Mouse (Mus musculus) neural tube, embryonic 15.5 days (tissue): ENCODE results near the gene Prss8. TPM values are rescaled to one million over a fixed set of nuclear protein-coding genes. Genes with fewer than 3 reads are reported as not detected.
A peak's percentile ranks its signal among the peaks of the same experiment; 100 is the strongest.

Experiments
- ATAC-seq: fragments of 200-750 bp; cut with Nextera tagmentation; 2 replicates; pipeline ENCODE4 v1.8.0; 2017; ENCODE audit warnings: mild to moderate bottlenecking, moderate TSS enrichment, moderate library complexity; ENCODE audit not compliant: low FRiP score
- H3K27ac ChIP-seq: fragments of 300-500 bp; sonication (generic); replicated peaks from 2 replicates; pipeline ENCODE4 v1.5.1; 2015; ENCODE audit warnings: mild to moderate bottlenecking, inconsistent platforms
- H3K27me3 ChIP-seq: fragments of 300-500 bp; sonication (generic); replicated peaks from 2 replicates; pipeline ENCODE4 v1.6.1; 2015; ENCODE audit warnings: inconsistent platforms
- H3K36me3 ChIP-seq: fragments of 300-500 bp; sonication (generic); 2 replicates; pipeline ENCODE4 v1.6.1; 2015; ENCODE audit warnings: inconsistent platforms
- H3K4me1 ChIP-seq: fragments of 300-500 bp; sonication (generic); 2 replicates; pipeline ENCODE4 v1.6.1; 2015; ENCODE audit warnings: inconsistent platforms
- H3K4me2 ChIP-seq: fragments of 300-500 bp; sonication (generic); 2 replicates; pipeline ENCODE4 v1.6.1; 2015; ENCODE audit warnings: inconsistent platforms, mild to moderate bottlenecking, moderate library complexity
- H3K4me3 ChIP-seq: fragments of 300-500 bp; sonication (generic); replicated peaks from 2 replicates; pipeline ENCODE4 v1.5.1; 2015; ENCODE audit warnings: mild to moderate bottlenecking, inconsistent platforms
- H3K9ac ChIP-seq: fragments of 300-500 bp; sonication (generic); replicated peaks from 2 replicates; pipeline ENCODE4 v1.6.1; 2015; ENCODE audit warnings: mild to moderate bottlenecking, inconsistent platforms
- H3K9me3 ChIP-seq: fragments of 300-500 bp; sonication (generic); replicated peaks from 2 replicates; pipeline ENCODE4 v1.6.1; 2016; ENCODE audit warnings: inconsistent platforms
- WGBS: fragments of 180-500 bp; shearing (Covaris S2); methylation state at CpG from one replicate; pipeline ENCODE4 v1.1.7; 2015; ENCODE audit warnings: mixed read lengths; 5-methylcytosine and 5-hydroxymethylcytosine counted together
- polyA plus RNA-seq: library from polyadenylated mRNA; unstranded; fragments of >200 nt; fragmentation: Nextera tagmentation; extraction: Ambion mirVana; gene quantifications from 2 replicates; pipeline ENCODE4 v1.2.1, GENCODE M21; 2015

Gene Prss8
- polyA plus RNA-seq = 0.40 and 5.1 TPM in 2 replicates

- H3K36me3 ChIP-seq = peaks cover 20% of the 10 kb centered on the region
- H3K27me3 ChIP-seq = peaks cover 32% of the 10 kb centered on the region
- H3K9ac ChIP-seq = no peak within 1 kb of the TSS; the same call in 1 of the 2 replicates
- H3K4me2 ChIP-seq = peak within 1 kb of the TSS; percentile 30
- 0 out of 2 replicates have a peak within 1 kb of the TSS, but pooled peaks have one; percentile 8 for H3K4me3 ChIP-seq
- H3K27ac ChIP-seq = no peak within 1 kb of the TSS
- no peak for ATAC-seq
- peaks cover 20% of the 10 kb centered on the region for H3K4me1 ChIP-seq
- WGBS = 10% methylated on average over 6 of the region's 6 CpGs
- no peaks in the 10 kb centered on the region for H3K9me3 ChIP-seq
Observed at GRCm38 (mm10) chr7:127929923-127930322, at the start of gene Prss8. Prss8 (minus strand) TSS chr7:127930104.

DNA sequence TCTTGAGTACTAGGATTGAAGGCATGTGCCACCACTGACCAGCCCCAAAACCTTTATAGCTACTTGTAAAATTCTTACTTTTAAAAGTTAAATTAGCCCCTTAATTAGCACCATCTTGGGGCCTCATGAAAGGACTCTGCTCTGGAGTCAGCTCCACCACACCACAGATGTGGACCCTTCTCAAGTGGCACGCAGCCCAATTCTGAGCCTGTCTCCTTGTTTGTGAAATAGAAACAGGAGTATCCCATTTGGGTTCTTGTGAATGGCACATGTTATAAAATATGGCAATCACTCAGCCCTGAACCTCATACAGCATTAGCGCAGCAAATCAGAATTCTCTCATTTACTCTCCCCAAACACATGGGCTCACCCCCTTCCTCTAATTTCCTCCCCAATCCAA is 49.0 kb upstream of the Prss8 start:
- H3K36me3 ChIP-seq = peaks cover 89% of the 10 kb centered on the region
- H3K27ac ChIP-seq = no peak overlapping the region
- H3K4me3 ChIP-seq = no peak overlapping the region
- H3K4me2 ChIP-seq = no peak overlapping the region
- H3K4me1 ChIP-seq = 0 out of 2 replicates have a peak, but pooled peaks cover 6% of the 10 kb centered on the region
- H3K9ac ChIP-seq = no peak overlapping the region
- H3K9me3 ChIP-seq = no peaks in the 10 kb centered on the region
- H3K27me3 ChIP-seq = no peaks in the 10 kb centered on the region
- no peak for ATAC-seq
- WGBS = 98% methylated on average over 2 of the region's 2 CpGs

DNA sequence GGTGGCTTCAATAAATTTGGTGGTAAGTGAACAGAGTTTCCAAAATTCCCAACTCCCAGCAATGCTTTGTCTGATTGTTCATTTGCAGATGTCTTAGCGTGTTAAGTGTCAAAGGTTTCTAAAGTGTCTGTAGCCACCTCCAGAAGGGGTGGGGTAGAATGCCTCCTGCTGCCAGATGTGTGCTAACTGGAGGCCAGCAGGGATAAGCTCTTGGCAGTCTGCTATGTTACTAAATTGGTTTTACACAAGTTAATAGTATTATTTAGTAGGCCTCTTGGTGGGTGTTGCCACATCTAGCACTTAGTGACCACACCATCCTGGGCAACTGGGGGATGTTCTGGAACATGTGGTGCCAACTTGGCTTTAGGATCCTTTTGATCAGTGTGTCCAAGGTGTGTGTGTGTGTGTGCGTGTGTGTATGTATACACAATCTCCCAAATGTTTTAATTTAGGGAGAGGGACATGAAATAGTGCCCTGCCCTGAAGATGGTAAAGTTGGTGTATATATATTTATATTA is 44.6 kb upstream of the Prss8 start:
- H3K4me3 ChIP-seq = no peak overlapping the region
- H3K27ac ChIP-seq = no peak overlapping the region
- no peak overlapping the region for H3K4me2 ChIP-seq
- peaks cover 87% of the 10 kb centered on the region for H3K36me3 ChIP-seq
- H3K27me3 ChIP-seq = no peaks in the 10 kb centered on the region
- WGBS = 96% methylated on average over 2 of the region's 2 CpGs
- H3K9ac ChIP-seq = no peak overlapping the region
- no peaks in the 10 kb centered on the region for H3K9me3 ChIP-seq
- ATAC-seq = no peak
- H3K4me1 ChIP-seq = peaks cover 15% of the 10 kb centered on the region

DNA sequence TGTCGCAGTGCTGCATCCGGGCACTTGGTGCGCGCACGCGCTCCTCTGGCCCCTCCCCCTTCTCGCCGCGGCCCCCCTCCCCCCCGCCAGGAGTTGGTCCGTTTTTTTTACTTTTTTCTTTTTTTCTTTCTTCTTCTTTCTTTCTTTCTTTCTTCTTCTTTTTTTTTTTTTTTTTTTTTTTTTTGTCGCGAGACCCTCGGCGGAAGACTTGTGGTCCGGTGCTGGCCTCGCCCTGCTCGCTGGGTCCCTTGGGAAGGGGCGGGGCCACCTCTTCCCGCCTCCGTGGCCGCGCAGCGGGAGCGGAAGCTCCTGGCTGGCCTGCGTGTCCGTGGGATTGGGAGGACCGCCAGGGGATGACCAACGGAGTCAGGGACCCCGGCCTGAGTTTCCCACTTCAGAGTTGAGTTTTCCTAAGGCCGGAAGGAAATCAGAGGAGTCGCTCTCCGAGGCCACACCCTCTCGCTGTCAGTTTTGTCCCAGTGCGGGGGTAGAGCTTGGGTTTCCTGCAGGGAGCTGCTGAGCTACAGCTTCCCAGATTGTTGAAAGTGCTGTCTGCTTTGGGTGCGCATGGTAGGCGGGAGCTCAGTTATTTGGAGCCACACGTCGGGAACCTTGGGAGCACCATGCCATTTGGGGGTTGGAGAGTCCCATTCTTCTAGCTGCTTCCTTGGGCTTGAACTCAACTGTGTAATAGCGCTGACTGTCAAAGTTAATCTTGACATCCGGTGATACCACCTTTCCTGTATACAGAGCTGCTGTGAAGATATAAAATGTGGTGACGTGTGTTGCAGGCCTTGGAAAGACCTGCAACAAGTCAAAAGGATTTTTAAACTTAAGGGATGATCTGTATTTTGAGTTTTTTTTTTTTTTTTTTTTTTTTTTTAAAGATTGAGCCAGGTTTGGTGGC is 38.3 kb upstream of the Prss8 start:
- H3K4me3 ChIP-seq = peak overlapping the region; percentile 99
- no peaks in the 10 kb centered on the region for H3K9me3 ChIP-seq
- peak overlapping the region; percentile 78 for H3K4me2 ChIP-seq
- H3K27ac ChIP-seq = peak overlapping the region; percentile 99
- peaks cover 29% of the 10 kb centered on the region for H3K4me1 ChIP-seq
- ATAC-seq = peak; percentile 28; the same call in 1 of the 2 replicates
- H3K9ac ChIP-seq = peak overlapping the region; percentile 99
- H3K27me3 ChIP-seq = no peaks in the 10 kb centered on the region
- H3K36me3 ChIP-seq = peaks cover 33% of the 10 kb centered on the region
- WGBS = under 1% methylated on average over 41 of the region's 42 CpGs

- Histone ChIP-seq H3K9ac (peak within 1 kb of the TSS; percentile 99), H3K4me1 (peaks cover 29% of the 10 kb centered on the region), H3K9me3 (no peaks in the 10 kb centered on the region), H3K4me2 (peak within 1 kb of the TSS; percentile 78), H3K27ac (peak within 1 kb of the TSS; percentile 99), H3K27me3 (no peaks in the 10 kb centered on the region), H3K36me3 (peaks cover 25% of the 10 kb centered on the region), H3K4me3 (peak within 1 kb of the TSS; percentile 99)
- under 1% methylated on average over 75 of the region's 92 CpGs for WGBS
- peak; percentile 93 for ATAC-seq
Observed at GRCm38 (mm10) chr7:127967004-127967921, 37.4 kb upstream of the Prss8 start, which contains the start of gene Fus. Fus (plus strand) TSS chr7:127967457.

DNA sequence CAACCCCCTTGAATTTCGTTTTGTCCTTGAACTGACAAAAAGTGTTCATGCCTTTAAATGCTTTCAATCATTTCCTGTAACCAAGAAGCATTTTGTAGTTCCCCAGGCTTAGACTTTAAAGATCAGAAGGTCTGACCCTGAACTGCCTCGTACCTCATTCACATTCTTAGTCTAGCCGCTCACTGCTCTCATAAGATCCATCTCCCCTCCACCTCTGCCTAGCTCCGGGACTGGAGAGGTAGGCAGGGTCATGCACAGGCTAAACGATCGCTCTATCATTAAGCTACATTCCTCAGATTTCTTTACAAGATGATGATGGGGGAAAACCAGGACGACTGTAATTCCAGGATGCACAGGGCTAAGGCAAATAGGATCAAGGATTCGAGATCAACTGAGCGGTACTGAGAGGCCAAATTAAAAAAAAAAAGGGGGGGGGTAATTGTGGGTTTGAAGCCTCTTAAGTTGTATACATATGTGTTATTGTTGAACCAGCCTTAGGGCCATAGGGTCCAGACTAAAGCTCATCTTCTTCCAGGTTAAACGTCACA is 36.5 kb upstream of the Prss8 start:
- ATAC-seq = peak; percentile 16; the same call in 1 of the 2 replicates
- peaks cover 16% of the 10 kb centered on the region for H3K36me3 ChIP-seq
- peaks cover 29% of the 10 kb centered on the region for H3K4me1 ChIP-seq
- 6% methylated on average over 10 of the region's 10 CpGs for WGBS
- no peaks in the 10 kb centered on the region for H3K9me3 ChIP-seq
- H3K4me2 ChIP-seq = peak overlapping the region; percentile 78
- H3K27me3 ChIP-seq = no peaks in the 10 kb centered on the region
- H3K4me3 ChIP-seq = peak overlapping the region; percentile 99
- peak overlapping the region; percentile 99 for H3K9ac ChIP-seq
- peak overlapping the region; percentile 99 for H3K27ac ChIP-seq

DNA sequence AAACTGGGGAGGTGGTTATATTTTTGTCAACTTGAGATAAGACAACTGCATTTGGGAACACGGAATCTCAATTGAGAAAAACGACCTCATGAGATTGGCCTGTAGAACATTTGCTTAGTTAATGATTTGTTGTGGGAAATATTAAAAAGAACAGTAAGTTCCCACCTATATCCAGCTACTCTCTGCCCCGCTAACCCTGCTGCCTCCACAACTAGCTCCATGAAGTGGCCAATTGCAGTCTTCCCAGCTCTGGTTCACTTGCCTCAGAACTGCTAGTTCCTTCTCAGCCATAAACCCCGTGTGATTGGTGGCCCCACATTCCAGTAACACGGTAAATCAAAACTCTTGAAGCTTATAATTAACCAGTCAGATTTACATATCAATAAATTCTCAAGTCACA is 29.5 kb upstream of the Prss8 start:
- no peaks in the 10 kb centered on the region for H3K36me3 ChIP-seq
- H3K4me2 ChIP-seq = no peak overlapping the region
- H3K4me3 ChIP-seq = no peak overlapping the region
- WGBS = 69% methylated on average over 5 of the region's 5 CpGs
- ATAC-seq = no peak
- no peak overlapping the region for H3K27ac ChIP-seq
- no peaks in the 10 kb centered on the region for H3K9me3 ChIP-seq
- no peaks in the 10 kb centered on the region for H3K27me3 ChIP-seq
- H3K9ac ChIP-seq = no peak overlapping the region
- no peaks in the 10 kb centered on the region for H3K4me1 ChIP-seq

DNA sequence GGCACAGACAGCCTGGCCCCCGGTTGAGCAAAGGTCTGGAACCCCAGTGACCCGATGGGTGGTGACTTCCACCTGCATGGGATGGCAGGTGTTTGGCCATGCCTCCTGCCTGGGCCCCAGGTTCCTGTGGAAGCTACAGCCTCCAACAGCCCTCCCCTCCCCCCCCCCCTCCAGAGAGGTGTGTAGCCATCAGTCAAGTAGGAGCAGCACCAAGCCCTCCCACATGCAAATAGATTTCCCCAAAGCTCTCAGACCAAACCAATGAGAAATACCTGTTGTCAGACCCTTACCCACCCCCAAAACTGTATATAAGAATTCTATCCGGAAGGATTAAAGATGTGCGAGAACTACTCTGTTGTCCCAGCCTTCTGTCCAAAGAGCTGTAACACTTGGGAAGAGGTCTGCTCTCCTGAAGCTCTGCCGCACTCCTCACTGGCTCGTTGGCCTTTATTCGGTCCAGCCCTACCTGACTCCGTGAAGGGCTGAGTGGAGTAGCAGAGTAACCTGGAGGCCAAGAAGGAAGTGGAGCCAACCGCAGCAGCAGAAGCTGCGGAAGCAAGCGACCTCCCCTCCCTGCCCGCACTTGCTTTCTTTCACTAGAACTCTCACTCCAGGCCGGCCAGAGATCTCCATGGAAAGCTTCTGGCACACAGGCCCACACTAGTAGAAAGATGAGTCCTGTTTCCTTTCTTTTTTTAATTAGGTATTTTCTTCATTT is 23.1 kb upstream of the Prss8 start:
- Histone ChIP-seq H3K4me2 (no peak overlapping the region), H3K27me3 (no peaks in the 10 kb centered on the region), H3K4me1 (no peaks in the 10 kb centered on the region), H3K4me3 (no peak overlapping the region), H3K27ac (no peak overlapping the region), H3K36me3 (no peaks in the 10 kb centered on the region), H3K9me3 (no peaks in the 10 kb centered on the region), H3K9ac (no peak overlapping the region)
- no peak for ATAC-seq
- 43% methylated on average over 13 of the region's 13 CpGs for WGBS

- Histone ChIP-seq H3K4me3 (no peak within 1 kb of the TSS), H3K4me1 (no peaks in the 10 kb centered on the region), H3K27me3 (peaks cover 29% of the 10 kb centered on the region), H3K9ac (no peak within 1 kb of the TSS), H3K27ac (no peak within 1 kb of the TSS), H3K36me3 (no peaks in the 10 kb centered on the region), H3K4me2 (no peak within 1 kb of the TSS), H3K9me3 (no peaks in the 10 kb centered on the region)
- 75% methylated on average over 6 of the region's 6 CpGs for WGBS
- ATAC-seq = no peak
Observed at GRCm38 (mm10) chr7:127946470-127947023, 16.6 kb upstream of the Prss8 start, which contains the start of gene Prss36. Prss36 (minus strand) TSS chr7:127946725.

GRCm38 (mm10) chr7:127944614-127945013 is 14.7 kb upstream of the Prss8 start:
- no peaks in the 10 kb centered on the region for H3K9me3 ChIP-seq
- ATAC-seq = no peak
- peak overlapping the region; percentile 1; the same call in 1 of the 2 replicates for H3K4me2 ChIP-seq
- H3K27me3 ChIP-seq = peaks cover 29% of the 10 kb centered on the region
- H3K36me3 ChIP-seq = no peaks in the 10 kb centered on the region
- no peak overlapping the region for H3K9ac ChIP-seq
- no peaks in the 10 kb centered on the region for H3K4me1 ChIP-seq
- 11% methylated on average over 23 of the region's 23 CpGs for WGBS
- no peak overlapping the region for H3K4me3 ChIP-seq
- no peak overlapping the region for H3K27ac ChIP-seq
